Mouse (Mus musculus) cerebellum, adult 9-10 months (tissue): Measurements from ENCODE around the gene Gstm6.
"Not testable (repeated sequence)": the region's sequence is repeated elsewhere in the genome, so short reads cannot be mapped to it uniquely, and the experiment has no call there.

ENCODE experiments used
- DNase-seq: peaks from one replicate; pipeline ENCODE4 v3.0.0; 2022

The Gstm6 gene

DNA sequence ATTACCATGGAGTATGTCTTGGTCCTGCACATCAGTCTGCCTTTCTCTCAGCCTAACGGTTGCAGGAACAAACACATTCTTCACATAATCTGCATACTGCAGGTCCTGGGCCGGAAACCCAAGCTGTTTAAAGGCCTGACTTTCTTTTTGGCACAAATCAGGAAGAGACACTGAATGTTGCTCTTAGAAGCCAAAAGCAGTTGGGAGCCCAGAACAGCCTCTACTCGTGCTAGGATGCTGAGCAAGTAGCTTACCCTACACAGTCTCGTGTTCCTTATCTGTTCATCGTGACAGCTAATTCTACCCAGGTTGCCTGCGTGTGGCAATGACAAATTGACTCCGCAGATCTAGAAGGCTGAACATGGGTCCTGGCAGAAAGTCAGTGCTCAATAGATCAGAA lies 3.0 kb downstream of the Gstm6 start:
- DNase-seq: no peak

DNA sequence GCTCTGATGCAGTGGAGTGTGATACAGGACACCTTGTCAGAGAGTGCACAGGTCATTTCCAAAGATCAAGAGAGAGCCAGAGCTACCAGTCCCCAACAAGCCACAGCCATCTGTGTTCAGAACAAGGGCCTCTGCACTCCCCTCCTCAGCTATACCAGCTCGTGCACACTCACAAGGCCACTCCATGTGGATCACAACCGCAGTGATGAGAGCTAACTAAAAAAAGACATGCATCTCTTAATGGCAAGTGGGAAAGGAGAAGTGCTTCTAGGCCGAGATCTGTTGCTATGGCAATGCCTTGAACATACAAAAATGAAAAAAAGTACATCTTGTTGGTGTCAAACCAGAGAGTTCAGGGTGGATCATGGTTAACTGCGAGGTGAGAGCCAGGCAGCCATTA lies 3.7 kb downstream of the Gstm6 start:
- no peak for DNase-seq

DNA sequence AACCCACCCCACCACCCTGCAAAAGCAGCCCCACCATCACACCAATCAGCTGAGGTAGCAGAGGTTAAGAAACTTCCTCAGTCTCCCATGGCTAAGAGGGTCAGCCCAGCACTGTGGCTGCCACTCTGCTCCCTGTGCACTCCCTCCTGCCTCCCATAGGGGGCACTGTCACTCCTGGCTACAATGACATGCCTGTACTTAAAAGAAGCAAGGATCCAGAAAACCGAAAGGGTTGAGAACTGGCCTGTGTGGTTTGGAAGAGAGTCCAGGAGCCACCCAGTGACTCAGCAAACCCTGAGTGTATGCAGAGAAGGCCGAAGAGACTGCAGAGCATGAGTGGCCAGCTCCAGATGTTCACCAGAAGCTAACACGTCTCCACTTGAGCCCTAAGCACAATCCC lies 4.1 kb downstream of the Gstm6 start:
- DNase-seq: peak; percentile 38

DNA sequence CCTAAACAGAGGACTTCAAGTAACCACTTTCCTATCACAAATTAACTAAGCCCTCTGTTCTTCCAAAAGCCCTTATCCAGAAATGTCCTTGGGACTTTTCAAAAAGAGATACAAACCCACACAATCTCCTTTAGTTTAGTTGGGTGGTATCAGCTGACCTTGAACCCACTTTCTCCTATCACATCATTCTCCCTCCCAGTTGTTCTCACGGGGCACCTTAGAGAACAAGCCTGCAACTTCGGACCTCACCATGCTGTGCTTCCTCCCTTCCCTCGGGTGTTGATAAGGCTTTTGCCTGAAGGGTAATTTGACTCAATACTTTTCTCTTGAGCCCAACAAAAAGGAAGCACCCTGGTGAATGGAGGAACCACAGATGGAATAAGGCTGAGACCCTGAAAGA lies 7.7 kb downstream of the Gstm6 start:
- DNase-seq: no peak

DNA sequence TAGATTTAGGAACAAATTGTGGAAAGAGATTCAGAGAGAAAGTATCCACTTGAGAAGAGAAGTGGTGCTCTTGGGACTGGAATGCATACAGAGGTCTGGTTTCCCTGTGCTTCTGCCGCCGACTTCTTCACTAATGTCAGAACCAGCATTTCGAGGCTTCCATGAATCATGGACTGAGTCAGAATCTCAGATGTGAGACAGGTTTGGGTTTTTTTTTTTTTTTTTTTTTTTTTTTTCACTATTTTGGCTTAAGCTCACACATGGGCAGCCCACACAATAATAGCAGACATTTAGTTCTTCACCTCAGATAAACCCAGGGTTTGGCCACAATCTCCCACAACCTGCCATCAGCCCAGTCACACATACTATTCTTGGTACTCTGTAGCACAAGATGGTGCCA lies 8.3 kb downstream of the Gstm6 start:
- DNase-seq: no peak

DNA sequence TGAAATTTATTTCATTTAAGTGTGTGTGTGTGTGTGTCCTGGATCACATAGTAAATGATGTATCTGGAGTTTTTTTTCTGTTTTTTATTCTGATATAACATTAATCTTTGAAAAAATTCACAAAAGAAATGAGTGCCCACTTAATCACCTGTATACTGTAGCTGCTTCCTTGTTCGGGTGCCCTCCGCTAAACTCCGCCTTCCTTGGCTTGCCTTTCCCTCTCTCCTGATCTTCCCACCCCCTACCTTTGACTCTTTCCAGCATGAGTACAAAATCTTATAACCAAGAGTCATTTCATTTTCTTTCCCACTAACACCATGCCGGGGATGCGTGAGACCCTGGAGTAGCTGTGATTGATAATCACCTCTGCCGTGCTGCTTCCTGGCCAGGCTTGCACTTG lies 11.4 kb downstream of the Gstm6 start:
- no peak for DNase-seq

DNA sequence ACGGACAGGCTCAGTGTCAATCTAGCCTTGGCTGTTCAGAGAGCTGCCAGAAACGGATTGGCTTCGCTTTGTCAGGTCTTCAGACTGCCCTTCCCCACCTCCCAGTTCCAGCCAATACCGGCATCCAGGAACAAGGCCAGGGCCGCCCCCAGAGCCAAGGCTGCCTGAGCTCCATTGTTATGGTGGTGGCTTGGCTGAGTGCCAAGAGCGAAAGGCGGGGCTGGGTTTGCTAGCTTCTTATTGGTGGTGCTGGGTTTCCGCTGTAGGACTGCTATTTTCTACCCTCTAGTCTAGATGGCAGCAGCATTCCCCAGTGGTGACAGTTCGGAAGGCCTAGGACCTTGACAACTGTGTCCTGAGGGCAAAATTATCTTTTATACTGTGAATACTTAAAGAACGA lies 11.9 kb downstream of the Gstm6 start, which contains the start of gene Gstm7:
TSS of gene Gstm7 (minus strand) at position 148 of the 400 bp plus-strand sequence.
- DNase-seq: peak; percentile 93

DNA sequence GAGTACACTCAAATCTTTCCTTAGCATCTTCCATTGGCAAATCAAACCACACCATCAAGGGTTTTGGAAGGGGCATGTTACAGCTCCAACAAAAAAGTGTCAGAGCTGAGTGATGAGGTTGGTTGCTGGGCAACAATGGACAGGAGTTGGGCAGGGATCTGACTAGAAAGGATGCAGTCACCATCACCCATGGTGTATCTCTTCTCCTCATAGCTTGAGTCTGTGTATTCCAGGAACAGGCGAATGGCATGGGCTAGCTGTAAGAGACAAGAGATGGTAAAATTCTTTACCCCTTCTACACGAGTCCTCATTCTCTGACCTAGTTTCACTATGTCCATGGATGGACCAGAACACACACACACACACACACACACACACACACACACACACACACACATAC lies 12.4 kb downstream of the Gstm6 start:
- DNase-seq: no peak

DNA sequence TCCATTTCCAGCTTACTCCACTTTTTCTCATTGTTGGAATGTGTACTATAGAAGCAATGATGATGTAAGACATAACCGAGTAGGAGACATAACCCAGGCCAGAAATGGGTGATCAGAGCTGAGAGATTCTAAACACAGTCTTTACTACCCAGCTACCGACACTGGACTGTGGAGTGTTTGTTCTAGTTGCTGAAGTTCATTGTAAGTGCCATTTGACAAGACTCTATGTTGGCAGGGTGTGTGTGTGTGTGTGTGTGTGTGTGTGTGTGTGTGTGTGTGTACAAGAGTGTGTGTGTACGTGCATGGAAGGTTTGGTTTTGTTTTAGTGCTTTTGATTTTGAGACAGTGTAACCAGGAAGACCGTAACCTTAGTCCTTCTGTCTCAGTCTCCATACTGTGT lies 13.8 kb downstream of the Gstm6 start:
- no peak for DNase-seq

DNA sequence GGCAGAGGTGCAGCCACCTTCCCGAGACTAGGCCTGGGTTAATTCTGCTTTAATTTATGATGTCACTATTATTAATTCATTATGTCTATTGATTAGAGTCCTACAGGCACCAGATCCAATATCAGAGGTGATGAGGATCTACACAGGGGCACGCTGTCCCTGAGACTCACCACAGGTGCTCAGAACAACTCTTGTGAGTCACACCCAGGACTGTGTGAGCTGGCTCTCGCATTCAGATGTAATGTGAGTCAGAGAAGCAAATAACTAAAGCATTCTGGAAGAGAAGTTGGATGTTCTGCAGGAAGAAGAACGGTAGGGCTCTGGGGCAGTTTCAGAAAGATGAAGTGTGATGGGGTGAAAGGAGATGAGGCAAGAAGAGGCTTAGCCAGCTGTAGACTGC lies 14.3 kb downstream of the Gstm6 start:
- no peak for DNase-seq

DNA sequence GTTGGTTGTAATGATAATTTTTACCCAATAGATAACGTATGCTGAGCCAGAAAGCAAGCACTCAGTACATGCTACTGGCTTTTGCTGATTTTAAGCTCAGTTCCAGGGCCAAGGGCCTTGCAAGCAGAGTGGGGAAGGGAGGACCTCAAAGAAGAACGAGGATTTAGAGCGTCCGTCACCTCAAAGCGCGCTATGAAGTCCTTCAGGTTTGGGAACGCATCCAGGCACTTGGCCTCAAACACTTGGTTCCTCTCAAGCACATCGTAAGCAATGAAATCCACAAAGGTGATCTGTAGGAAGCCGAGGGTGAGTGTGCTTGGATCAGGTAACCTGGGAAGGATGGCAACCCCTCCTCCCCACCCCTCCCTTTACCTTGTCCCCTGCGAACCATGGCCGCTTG lies 14.9 kb downstream of the Gstm6 start:
- DNase-seq: no peak

DNA sequence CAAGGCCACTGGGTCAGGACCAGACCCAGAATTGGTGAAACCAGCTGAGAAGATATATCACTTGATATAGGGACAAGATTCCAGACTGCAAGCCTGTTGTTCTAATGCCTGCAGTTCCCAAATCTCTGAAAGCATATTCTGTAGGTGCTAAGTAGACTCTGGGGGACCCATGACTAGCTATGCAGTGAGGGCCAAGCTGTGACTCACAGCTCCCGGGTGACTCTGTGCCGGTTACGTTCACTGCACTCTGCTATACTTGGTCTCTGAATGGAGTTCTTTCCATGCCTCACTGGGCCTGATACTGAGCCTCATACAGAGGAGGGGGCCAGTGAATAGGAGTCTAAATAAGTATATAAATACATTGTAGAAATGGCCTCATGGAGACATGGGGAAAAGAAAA lies 15.7 kb downstream of the Gstm6 start:
- no peak for DNase-seq

DNA sequence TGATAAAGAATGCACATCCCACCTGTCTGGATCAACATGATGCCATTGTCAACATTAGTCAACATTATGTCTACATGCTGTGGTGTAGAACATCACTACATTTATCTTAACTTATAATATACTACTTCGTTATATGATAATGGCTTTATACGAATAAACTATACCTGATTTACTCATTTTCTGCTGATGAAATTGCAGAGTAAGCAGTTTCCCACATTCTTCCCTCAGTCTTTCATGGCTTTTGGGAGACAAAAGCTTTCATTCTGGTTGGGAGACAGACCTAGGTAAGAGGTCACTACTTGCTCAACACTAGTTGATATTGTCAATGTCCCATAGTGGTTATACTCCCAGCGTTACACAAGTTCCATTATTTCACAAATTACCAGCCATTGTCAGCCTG lies 18.2 kb downstream of the Gstm6 start:
- DNase-seq: no peak

DNA sequence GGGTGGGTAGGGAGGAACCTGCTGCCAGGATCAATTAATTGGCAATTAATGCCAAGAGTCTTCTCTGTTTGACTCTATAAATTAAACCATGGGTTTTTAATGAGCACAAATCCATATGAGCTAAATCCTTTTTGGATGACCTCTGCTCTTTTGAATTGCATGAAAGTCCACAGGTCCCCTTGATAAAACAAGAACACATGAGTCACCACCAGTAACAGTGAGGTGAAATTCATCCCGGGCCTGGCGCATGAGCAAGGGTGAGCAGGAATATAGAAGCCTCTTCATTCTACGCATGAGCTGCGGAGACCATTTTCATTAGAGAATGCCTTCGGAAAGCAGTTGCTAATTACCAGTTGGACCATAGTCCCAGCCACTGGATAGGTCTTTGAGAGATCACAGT lies 23.2 kb downstream of the Gstm6 start:
- no peak for DNase-seq

DNA sequence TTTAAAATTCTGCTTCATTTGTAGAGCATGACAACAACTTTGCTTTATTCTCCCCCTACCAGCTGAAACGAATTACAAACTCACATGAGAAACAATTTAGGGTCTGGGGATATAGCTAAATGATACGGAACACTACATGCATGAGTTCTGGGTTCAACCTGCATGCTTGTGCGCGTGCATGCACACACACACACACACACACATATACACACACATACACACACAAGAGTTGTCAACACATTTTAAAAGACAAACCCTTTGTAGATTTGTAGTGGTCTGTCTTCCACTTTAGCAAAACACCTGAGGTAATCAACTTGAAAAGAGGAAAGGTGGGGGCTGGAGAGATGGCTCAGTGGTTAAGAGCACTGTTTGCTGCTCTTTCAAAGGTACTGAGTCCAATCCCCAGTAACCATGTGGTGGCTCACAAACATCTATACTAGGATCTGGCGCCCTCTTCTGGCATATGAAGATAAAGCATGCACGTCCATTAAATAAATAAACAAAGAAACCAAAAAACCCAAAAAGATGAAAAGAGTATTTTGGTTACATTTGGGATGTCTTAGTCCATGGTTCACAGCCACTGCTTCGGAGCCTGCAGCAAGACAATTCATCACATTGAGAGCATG lies 25.7 kb downstream of the Gstm6 start:
- peak; percentile 73 for DNase-seq

DNA sequence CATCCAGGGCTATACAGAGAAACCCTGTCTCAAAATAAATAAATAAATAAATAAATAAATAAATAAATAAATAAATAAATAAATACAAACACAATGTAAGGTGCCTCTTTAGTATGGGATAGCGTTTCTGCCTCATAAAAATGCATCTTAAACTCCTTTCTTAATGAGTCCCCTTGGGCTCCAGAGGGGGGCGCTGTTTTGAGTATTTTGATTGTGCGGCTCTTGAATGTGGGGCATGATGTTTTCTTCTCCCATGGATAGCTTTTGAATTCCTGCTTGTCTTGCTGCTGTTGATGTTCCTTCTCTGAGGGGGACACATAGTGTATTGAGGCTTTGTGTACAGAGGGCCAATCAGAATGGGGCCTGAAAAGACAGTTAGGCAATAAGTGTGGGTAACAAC lies 26.5 kb downstream of the Gstm6 start:
- no peak for DNase-seq

DNA sequence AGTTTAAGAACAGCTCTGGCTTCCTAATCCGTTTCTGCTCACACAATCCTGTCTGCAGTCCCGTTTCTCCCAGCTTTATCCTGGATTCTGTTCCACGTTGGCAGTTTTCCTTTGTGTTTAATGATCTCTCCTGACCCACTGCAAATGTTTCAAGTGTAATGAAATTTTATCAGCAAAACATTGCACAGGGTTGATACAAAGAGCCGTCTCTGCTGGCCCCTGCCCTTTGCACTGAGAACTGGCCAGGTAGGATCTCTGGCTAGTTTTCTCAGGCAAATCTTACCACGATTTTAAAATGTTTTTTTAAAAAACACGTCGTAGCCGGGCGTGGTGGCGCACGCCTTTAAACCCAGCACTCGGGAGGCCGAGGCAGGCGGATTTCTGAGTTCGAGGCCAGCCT lies 26.9 kb downstream of the Gstm6 start:
- DNase-seq: no peak

DNA sequence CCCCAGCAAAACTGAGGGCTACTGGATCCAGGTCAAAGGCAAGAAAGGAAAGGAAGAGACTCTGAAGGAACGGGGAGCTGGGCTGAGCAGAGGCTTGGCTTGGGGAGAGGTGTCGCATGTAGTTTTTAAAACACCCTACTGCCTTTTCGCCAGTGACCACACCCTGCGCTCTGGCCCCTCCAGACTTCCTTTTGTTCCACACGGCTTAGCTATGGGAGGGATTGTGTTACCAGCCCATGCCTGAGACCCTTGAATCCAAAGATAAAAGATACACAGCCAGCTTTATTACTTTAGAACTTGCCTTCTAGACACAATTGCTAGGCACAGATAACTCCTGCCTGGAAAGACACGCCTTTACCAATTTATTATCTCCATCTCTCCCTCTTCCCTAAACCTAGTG lies 37.6 kb downstream of the Gstm6 start:
- no peak for DNase-seq

DNA sequence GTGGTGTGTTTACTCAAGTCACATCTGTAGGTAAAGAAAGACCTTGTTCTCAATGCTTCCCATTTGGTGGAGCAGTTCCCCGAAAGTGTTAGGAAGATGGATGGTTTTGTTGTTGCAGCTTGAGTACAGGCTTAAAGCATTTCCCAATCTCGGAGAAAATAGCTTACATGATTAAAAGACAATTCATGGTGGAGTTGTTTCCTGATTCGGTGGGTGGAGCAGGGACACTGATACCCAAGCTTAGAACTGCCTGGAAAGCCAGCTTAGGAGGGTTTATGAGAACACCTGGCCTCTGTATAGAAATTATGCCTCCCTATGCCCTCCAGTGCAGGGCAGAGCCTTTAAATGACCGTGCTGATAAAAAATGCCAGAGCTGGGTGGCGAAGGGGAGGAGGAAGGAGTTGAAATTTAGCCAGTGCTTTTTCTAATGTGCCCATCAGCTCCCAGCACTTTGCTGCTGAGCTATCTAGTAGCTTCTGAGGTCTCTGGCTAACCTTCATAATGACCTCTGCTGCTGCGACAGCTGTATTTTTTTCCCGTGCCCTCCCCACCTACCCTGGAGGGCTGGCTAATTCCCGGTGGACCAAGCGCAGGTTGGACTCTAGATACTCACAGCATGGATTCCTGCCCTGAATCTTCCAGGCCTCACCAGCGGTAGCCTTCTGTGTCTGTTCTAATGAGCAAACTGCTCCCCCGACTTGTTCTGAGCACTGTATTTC lies 42.4 kb downstream of the Gstm6 start:
- DNase-seq: no peak

DNA sequence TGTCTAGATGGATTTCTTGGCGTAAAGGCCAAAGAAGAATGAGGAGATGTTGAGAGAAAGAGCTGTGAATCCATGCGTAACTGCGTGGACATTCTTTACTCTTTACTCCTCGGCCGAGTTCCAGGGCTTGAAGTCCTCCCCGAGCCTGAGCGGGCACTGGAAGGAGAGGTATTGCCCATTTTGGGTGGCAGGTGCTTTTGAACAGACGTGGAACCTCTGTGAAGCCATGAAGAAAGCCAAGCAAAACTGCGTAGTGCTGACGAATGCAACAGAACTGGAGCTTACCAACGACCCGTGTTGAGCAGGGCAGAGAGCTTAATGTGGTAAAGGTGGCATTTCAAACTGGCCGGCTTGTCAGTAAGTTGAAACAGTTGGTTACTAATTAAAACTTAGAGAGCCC lies 44.9 kb downstream of the Gstm6 start:
- no peak for DNase-seq

DNA sequence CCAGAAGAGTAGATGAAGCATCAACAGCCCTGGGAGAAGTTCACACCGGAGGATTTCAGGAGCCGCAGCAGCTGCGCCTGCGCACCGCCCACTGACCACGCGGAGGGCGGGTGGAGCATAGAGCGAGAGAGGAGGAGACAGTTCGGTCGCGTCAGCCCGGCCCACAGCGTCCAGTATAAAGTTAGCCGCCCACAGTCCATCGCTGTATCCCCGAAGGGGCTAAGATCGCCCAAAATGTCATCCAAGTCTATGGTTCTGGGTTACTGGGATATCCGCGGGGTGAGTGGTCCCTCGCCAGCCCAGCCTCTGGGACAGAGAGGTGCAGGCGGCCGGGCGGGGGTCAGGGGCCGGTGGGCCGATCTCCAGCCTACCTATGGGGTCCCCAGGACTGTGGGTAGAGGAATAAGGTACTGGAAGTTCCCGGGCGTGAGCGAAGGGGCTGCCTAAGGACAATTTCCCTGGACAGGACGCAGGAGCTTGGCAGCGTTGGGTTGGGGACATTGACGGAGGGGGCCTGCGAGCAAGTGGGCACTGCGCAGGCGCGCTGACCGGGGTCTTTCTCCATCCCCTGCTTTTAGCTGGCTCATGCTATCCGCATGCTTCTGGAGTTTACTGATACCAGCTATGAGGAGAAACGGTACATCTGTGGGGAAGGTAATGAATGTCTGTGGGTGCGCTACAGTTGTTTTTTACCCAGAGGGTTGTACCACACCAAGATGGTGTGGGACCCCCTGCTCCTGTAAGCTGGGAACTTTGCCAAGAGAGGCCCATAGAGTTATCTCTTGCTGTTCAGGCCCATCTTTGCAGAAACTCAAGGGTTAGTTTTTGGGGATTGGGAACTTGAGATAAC lies 47.6 kb downstream of the Gstm6 start, which contains the start of gene Gstm5:
TSS of gene Gstm5 (plus strand) at position 102 of the 850 bp plus-strand sequence.
- DNase-seq: peak; percentile 81

DNA sequence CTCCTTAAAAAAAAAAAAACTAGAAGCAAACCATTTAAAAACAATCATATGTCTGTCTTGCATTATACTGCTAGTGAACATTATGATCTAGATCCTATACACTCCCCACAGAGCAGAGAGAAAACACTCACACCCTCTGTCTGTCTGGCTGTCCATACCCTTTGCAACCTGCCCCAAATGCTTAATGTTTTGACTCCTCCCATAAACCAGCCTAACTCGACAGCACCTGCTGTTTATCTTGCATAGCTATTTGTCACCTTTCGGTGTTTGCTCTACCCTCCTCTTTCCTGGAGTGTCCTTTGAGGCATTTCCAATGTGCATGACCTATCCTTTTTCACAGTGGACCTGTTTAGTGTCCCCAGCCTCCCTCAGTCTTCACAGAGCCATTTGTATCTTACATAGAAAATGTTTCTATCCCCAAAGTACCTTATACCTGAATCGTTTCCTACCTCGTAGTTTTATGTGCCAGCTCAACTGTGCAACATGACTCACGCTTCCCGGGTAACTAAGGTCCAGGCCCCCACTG lies 48.3 kb downstream of the Gstm6 start:
- no peak for DNase-seq

DNA sequence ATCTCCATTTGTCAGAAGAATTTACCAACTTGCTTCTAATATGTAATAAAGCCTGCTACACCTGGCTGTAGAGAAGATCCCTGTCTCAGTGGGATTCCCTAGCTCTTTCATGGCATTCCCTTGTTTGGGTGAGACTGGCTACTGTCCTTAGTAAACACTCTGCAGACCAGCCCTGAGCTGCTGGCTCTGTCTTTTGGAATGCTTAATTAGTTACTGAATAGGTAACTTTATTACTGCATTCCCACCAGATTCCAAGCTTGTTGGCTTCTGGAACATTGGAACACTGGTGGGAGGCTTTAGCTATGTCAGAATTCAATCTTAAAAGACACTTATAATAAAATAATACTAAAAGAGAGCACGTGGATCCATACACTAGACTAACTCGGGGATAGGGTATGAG lies 54.3 kb downstream of the Gstm6 start:
- not testable (repeated sequence) for DNase-seq
